Mouse (Mus musculus): ENCODE results near the gene Gm21897. TPM values are rescaled to one million over a fixed set of nuclear protein-coding genes. Genes with fewer than 3 reads are reported as not detected.
A peak's percentile ranks its signal among the peaks of the same experiment; 100 is the strongest.
"Not testable (repeated sequence)": the region's sequence is repeated elsewhere in the genome, so short reads cannot be mapped to it uniquely, and the experiment has no call there.

The Gm21897 gene
- polyA plus RNA-seq (2012; rRNA removed) (not detected in 2 replicates), polyA plus RNA-seq (2014; fragmentation: Nextera tagmentation; extraction: Ambion mirVana) (not detected in 2 replicates)

DNA sequence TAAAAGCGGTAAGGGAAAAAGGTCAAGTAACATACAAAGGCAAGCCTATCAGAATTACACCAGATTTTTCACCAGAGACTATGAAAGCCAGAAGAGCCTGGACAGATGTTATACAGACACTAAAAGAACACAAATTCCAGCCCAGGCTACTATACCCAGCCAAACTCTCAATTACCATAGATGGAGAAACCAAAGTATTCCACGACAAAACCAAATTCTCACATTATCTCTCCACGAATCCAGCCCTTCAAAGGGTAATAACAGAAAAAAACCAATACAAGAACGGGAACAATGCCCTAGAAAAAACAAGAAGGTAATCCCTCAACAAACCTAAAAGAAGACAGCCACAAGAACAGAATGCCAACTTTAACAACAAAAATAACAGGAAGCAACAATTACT lies at the start of gene Gm21897:
Gene Gm21897, plus strand, starts transcription at position 301 of the 400 bp plus-strand sequence.
- not testable (repeated sequence) for H3K4me3 ChIP-seq (replicated peaks; ENCODE audit: low read length); H3K9me3 ChIP-seq (ENCODE audit: control insufficient read depth, low read length); H3K4me2 ChIP-seq (replicated peaks; ENCODE audit: low read depth, low read length, severe bottlenecking); H3K9ac ChIP-seq (ENCODE audit: low read depth, low read length, severe bottlenecking); H3K36me3 ChIP-seq (ENCODE audit: control insufficient read depth, insufficient read depth, low read length); ATAC-seq (ENCODE audit: low FRiP score, low read depth); H3K4me1 ChIP-seq (ENCODE audit: control insufficient read depth, insufficient read depth, low read length); H3K27ac ChIP-seq (replicated peaks; ENCODE audit: low read depth, low read length); DNase-seq (ENCODE audit: low spot score); H3K27me3 ChIP-seq (ENCODE audit: control insufficient read depth, insufficient read depth, low read length)
- WGBS: no CpG with 5 or more reads among the region's 4 CpGs

DNA sequence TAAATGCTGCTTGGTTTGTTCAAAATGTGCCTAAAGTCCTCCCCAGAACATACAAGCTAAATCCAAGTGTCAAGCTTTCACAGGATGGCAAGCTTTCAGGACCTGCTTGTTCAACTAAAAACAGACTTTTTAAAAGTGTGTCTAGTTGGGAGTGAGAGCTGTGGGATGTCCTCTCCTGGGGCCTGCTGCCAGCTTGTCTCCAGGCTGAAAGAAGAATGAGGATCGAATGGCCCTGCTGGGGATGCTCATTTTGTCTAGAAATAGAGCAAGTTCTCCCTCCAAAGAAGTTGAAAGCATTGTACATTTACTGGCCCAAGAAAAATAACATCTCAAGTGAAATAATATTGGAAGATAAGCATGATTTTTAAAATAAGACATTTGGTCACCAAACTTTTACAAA lies 45.0 kb upstream of the Gm21897 start:
- no peak for ATAC-seq (ENCODE audit: low FRiP score, low read depth)
- no peak for DNase-seq (ENCODE audit: low spot score)
- Histone ChIP-seq H3K27ac (replicated peaks; ENCODE audit: low read depth, low read length) (no peak overlapping the region), H3K9me3 (ENCODE audit: control insufficient read depth, low read length) (no peaks in the 10 kb centered on the region), H3K27me3 (ENCODE audit: control insufficient read depth, insufficient read depth, low read length) (no peaks in the 10 kb centered on the region), H3K4me1 (ENCODE audit: control insufficient read depth, insufficient read depth, low read length) (no peaks in the 10 kb centered on the region), H3K4me2 (replicated peaks; ENCODE audit: low read depth, low read length, severe bottlenecking) (no peak overlapping the region), H3K36me3 (ENCODE audit: control insufficient read depth, insufficient read depth, low read length) (no peaks in the 10 kb centered on the region), H3K9ac (ENCODE audit: low read depth, low read length, severe bottlenecking) (no peak overlapping the region), H3K4me3 (replicated peaks; ENCODE audit: low read length) (no peak overlapping the region)
- no peak for TF ChIP-seq POLR2A (IDR thresholded peaks at IDR 0.05; ENCODE audit: borderline replicate concordance, extremely low read depth, insufficient read depth, insufficient read length)
- 70% methylated on average over 1 of the region's 1 CpGs for WGBS

DNA sequence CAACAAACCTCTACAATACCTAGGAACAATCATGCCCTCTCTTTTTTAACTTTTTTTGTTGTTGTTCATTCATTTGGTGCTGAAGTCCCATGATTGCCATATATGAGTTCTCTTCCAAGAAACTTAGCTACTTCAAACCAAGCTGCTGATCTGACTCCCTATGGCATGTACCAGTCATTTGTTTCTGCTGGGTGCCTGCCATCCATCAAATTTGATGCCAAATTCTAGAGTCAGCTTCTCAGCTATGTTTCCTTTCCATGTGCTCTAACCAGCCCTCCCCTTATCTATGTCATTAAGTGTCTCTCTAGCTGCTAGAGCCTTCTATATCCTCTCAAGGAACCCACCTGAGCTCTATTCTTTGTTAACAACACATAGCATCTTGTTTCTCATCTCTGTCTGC lies 39.8 kb upstream of the Gm21897 start:
- DNase-seq (ENCODE audit: low spot score) (no peak), ATAC-seq (ENCODE audit: low FRiP score, low read depth) (no peak)
- Histone ChIP-seq H3K4me2 (replicated peaks; ENCODE audit: low read depth, low read length, severe bottlenecking) (no peak overlapping the region), H3K9ac (ENCODE audit: low read depth, low read length, severe bottlenecking) (no peak overlapping the region), H3K4me3 (replicated peaks; ENCODE audit: low read length) (no peak overlapping the region), H3K27me3 (ENCODE audit: control insufficient read depth, insufficient read depth, low read length) (no peaks in the 10 kb centered on the region), H3K27ac (replicated peaks; ENCODE audit: low read depth, low read length) (no peak overlapping the region), H3K36me3 (ENCODE audit: control insufficient read depth, insufficient read depth, low read length) (no peaks in the 10 kb centered on the region), H3K4me1 (ENCODE audit: control insufficient read depth, insufficient read depth, low read length) (no peaks in the 10 kb centered on the region), H3K9me3 (ENCODE audit: control insufficient read depth, low read length) (no peaks in the 10 kb centered on the region)
- TF ChIP-seq POLR2A (IDR thresholded peaks at IDR 0.05; ENCODE audit: borderline replicate concordance, extremely low read depth, insufficient read depth, insufficient read length): no peak

DNA sequence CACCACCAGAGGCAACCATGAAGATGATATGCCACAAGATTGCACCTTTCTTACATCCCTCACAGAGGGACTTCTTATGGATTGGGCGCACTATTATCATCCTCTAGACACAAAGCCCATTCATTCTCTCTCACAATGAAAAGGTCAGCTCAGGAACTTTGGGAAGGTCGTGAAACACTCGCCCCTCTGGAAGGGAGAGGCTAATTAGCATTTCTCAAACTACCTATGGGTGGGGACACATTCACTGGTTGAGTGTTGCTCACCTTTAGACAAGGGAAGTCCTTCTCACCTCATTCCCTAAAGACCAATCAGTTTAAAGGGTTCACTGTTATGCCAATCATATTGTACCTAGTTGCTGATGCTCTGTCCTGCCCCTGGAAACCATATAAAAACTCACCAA lies 24.2 kb upstream of the Gm21897 start:
- Histone ChIP-seq H3K9ac (ENCODE audit: low read depth, low read length, severe bottlenecking) (no peak overlapping the region), H3K4me2 (replicated peaks; ENCODE audit: low read depth, low read length, severe bottlenecking) (no peak overlapping the region), H3K9me3 (ENCODE audit: control insufficient read depth, low read length) (no peaks in the 10 kb centered on the region), H3K4me1 (ENCODE audit: control insufficient read depth, insufficient read depth, low read length) (peaks cover 20% of the 10 kb centered on the region), H3K27ac (replicated peaks; ENCODE audit: low read depth, low read length) (no peak overlapping the region), H3K27me3 (ENCODE audit: control insufficient read depth, insufficient read depth, low read length) (no peaks in the 10 kb centered on the region), H3K4me3 (replicated peaks; ENCODE audit: low read length) (no peak overlapping the region), H3K36me3 (ENCODE audit: control insufficient read depth, insufficient read depth, low read length) (no peaks in the 10 kb centered on the region)
- DNase-seq (ENCODE audit: low spot score) (no peak), ATAC-seq (ENCODE audit: low FRiP score, low read depth) (no peak)
- WGBS: 87% methylated on average over 3 of the region's 3 CpGs
- no peak for TF ChIP-seq POLR2A (IDR thresholded peaks at IDR 0.05; ENCODE audit: borderline replicate concordance, extremely low read depth, insufficient read depth, insufficient read length)

DNA sequence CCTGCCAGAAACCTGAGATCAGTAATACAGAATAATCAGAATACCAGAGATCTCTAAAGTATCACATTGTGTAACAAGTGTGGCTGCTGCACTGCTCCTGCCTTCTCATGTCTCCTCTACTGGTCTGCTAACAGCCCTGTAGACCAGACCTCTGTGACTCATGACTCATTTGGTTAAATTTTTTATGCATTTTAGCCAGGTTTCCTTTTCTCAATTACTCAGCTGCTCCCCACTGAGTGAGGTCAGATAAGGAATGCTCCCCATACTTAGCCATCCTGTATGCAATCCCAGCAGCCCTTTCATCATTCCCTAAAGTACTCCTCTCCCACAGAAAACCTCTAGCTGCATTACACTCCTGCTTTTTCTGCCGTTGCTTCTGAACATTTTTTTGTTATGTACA lies 23.0 kb upstream of the Gm21897 start:
- no peak for ATAC-seq (ENCODE audit: low FRiP score, low read depth)

More for the DNA sequence above, 23.0 kb upstream of the Gm21897 start:
- Histone ChIP-seq H3K4me2 (replicated peaks; ENCODE audit: low read depth, low read length, severe bottlenecking) (no peak overlapping the region), H3K9me3 (ENCODE audit: control insufficient read depth, low read length) (no peaks in the 10 kb centered on the region), H3K27ac (replicated peaks; ENCODE audit: low read depth, low read length) (peak overlapping the region; percentile 39; the same call in 1 of the 2 replicates), H3K4me3 (replicated peaks; ENCODE audit: low read length) (no peak overlapping the region), H3K9ac (ENCODE audit: low read depth, low read length, severe bottlenecking) (no peak overlapping the region), H3K36me3 (ENCODE audit: control insufficient read depth, insufficient read depth, low read length) (no peaks in the 10 kb centered on the region), H3K4me1 (ENCODE audit: control insufficient read depth, insufficient read depth, low read length) (peaks cover 20% of the 10 kb centered on the region), H3K27me3 (ENCODE audit: control insufficient read depth, insufficient read depth, low read length) (no peaks in the 10 kb centered on the region)
- no peak for DNase-seq (ENCODE audit: low spot score)
- WGBS: 33% methylated on average over 1 of the region's 1 CpGs
- no peak for TF ChIP-seq POLR2A (IDR thresholded peaks at IDR 0.05; ENCODE audit: borderline replicate concordance, extremely low read depth, insufficient read depth, insufficient read length)

All from limb, embryonic 14.5 days (tissue).